In genomic region chr1:98047284-98048217, GRCm38 (mm10) we compare ENCODE assay signal across 9 mouse cellular contexts. TPM values are rescaled to one million over a fixed set of nuclear protein-coding genes. Genes with fewer than 3 reads are reported as not detected.
DNase-seq lines count a peak whose midpoint lies in the region; ATAC-seq lines count a peak whose summit lies in the region.
"Had no signal": no experiment of that assay in that cellular context is flagged by ENCODE, and none has a peak within 500 bp of the region (broad histone marks: within the 10 kb centered on the region; RNA-seq: fewer than 3 reads in every experiment).

No protein-coding gene starts in this region.

- no peaks in the 10 kb centered on the region for H3K27me3 ChIP-seq in hindbrain, embryonic 12.5 days
- no peaks in the 10 kb centered on the region for H3K27me3 ChIP-seq in limb, embryonic 12.5 days
- H3K27me3 ChIP-seq in stomach, embryonic 15.5 days (replicated peaks) = no peaks in the 10 kb centered on the region
- H3K27me3 ChIP-seq: liver, embryonic 13.5 days had no signal

- H3K36me3 ChIP-seq in hindbrain, embryonic 12.5 days = no peaks in the 10 kb centered on the region
- no peaks in the 10 kb centered on the region for H3K36me3 ChIP-seq in limb, embryonic 12.5 days
- no peaks in the 10 kb centered on the region for H3K36me3 ChIP-seq in stomach, embryonic 15.5 days
- H3K36me3 ChIP-seq: liver, embryonic 13.5 days had no signal

- no peak overlapping the region for H3K9ac ChIP-seq in hindbrain, embryonic 12.5 days
- no peak overlapping the region for H3K9ac ChIP-seq in limb, embryonic 12.5 days (replicated peaks)
- no peak overlapping the region for H3K9ac ChIP-seq in stomach, embryonic 15.5 days
- H3K9ac ChIP-seq: liver, embryonic 13.5 days had no signal

- whole genome bisulfite sequencing in hindbrain, embryonic 12.5 days = 23% methylated on average over 10 of the region's 10 CpGs
- 20% methylated on average over 10 of the region's 10 CpGs for WGBS in limb, embryonic 12.5 days
- 27% methylated on average over 10 of the region's 10 CpGs for WGBS in stomach, embryonic 15.5 days

- ATAC-seq in hindbrain, embryonic 12.5 days (ENCODE audit: low FRiP score) = peak; percentile 92
- ATAC-seq in limb, embryonic 12.5 days (ENCODE audit: insufficient number of reproducible peaks, insufficient read depth, low FRiP score, low TSS enrichment, low read depth) = peak; percentile 73; the same call in 1 of the 2 replicates
- ATAC-seq in stomach, embryonic 15.5 days (ENCODE audit: insufficient read depth, low FRiP score, low read depth) = peak; percentile 39; the same call in 1 of the 2 replicates

- DNase-seq in 3T3-L1 (ENCODE audit: low read depth, low spot score) = peak; percentile 69
- DNase-seq in embryo, embryonic 10 days (ENCODE audit: low spot score) = peak; percentile 80
- DNase-seq in cerebellum, adult 9-10 months = no peak
- DNase-seq in urinary bladder, postnatal 4 days (ENCODE audit: low spot score in 2 of 2) = no peak
- no peak for DNase-seq in adrenal gland, adult 18-20 months (ENCODE audit: low spot score in 2 of 2)
- DNase-seq: liver, embryonic 13.5 days had no signal

- no peak overlapping the region for H3K4me3 ChIP-seq in hindbrain, embryonic 12.5 days
- no peak overlapping the region for H3K4me3 ChIP-seq in limb, embryonic 12.5 days (replicated peaks)
- no peak overlapping the region for H3K4me3 ChIP-seq in stomach, embryonic 15.5 days (replicated peaks)
- H3K4me3 ChIP-seq: liver, embryonic 13.5 days had no signal

- peaks cover 27% of the 10 kb centered on the region for H3K4me1 ChIP-seq in hindbrain, embryonic 12.5 days
- H3K4me1 ChIP-seq in limb, embryonic 12.5 days (replicated peaks) = peaks cover 17% of the 10 kb centered on the region
- H3K4me1 ChIP-seq in stomach, embryonic 15.5 days = no peaks in the 10 kb centered on the region
- H3K4me1 ChIP-seq: liver, embryonic 13.5 days had no signal

- H3K27ac ChIP-seq in hindbrain, embryonic 12.5 days = peak overlapping the region; percentile 73
- H3K27ac ChIP-seq in limb, embryonic 12.5 days = no peak overlapping the region
- no peak overlapping the region for H3K27ac ChIP-seq in stomach, embryonic 15.5 days
- H3K27ac ChIP-seq: liver, embryonic 13.5 days had no signal

- peak overlapping the region; percentile 32 for H3K4me2 ChIP-seq in hindbrain, embryonic 12.5 days (replicated peaks)
- H3K4me2 ChIP-seq in limb, embryonic 12.5 days = peak overlapping the region; percentile 27
- no peak overlapping the region for H3K4me2 ChIP-seq in stomach, embryonic 15.5 days
- H3K4me2 ChIP-seq: liver, embryonic 13.5 days had no signal

- H3K9me3 ChIP-seq in hindbrain, embryonic 12.5 days (replicated peaks) = no peaks in the 10 kb centered on the region
- no peaks in the 10 kb centered on the region for H3K9me3 ChIP-seq in limb, embryonic 12.5 days
- no peaks in the 10 kb centered on the region for H3K9me3 ChIP-seq in stomach, embryonic 15.5 days
- H3K9me3 ChIP-seq: liver, embryonic 13.5 days had no signal

RNA-seq across cellular contexts. Expression of gene Pam, which starts 47.9 kb away (rescaled TPM):
- polyA plus RNA-seq in hindbrain, embryonic 12.5 days (2016; fragmentation: Nextera tagmentation; extraction: Ambion mirVana) = 28.7 and 33.2 TPM in 2 replicates
- 25.9 and 33.0 TPM in 2 replicates for polyA plus RNA-seq in limb, embryonic 12.5 days (2016; fragmentation: Nextera tagmentation; extraction: Ambion mirVana)
- 55.5 and 60.2 TPM in 2 replicates for polyA plus RNA-seq in stomach, embryonic 15.5 days (2015; fragmentation: Nextera tagmentation; extraction: Ambion mirVana)
- total RNA-seq in adrenal gland, adult 18-20 months (2021) = 100 to 1,000 TPM; 308 to 351 TPM

Comparison
In these comparisons a context has a peak if more than half of its experiments do, and no peak if none do; other contexts are left out.
1. DNase-seq: peak in 3T3-L1 (single experiment) and embryo, embryonic 10 days (single experiment); none in cerebellum, adult 9-10 months (single experiment), urinary bladder, postnatal 4 days (0 of 2) and adrenal gland, adult 18-20 months (0 of 2).
2. ATAC-seq: peak in every context shown above with its lines; median percentile 92 in hindbrain, embryonic 12.5 days; 73 in limb, embryonic 12.5 days; 39 in stomach, embryonic 15.5 days.